Mouse (Mus musculus) heart, embryonic 10.5 days (tissue): ENCODE data around the gene Arsb. TPM values are rescaled to one million over a fixed set of nuclear protein-coding genes. Genes with fewer than 3 reads are reported as not detected.
A peak's percentile ranks its signal among the peaks of the same experiment; 100 is the strongest.
"Not testable (repeated sequence)": the region's sequence is repeated elsewhere in the genome, so short reads cannot be mapped to it uniquely, and the experiment has no call there.

ENCODE experiments used
- DNase-seq: peaks from one replicate; pipeline ENCODE4 v3.0.0-alpha.2; 2017; ENCODE audit warnings: low spot score
- H3K27ac ChIP-seq: fragments of 300-500 bp; sonication (generic); 2 replicates; pipeline ENCODE4 v1.5.1; 2016; ENCODE audit warnings: mild to moderate bottlenecking
- H3K27me3 ChIP-seq: fragments of 300-500 bp; sonication (generic); 2 replicates; pipeline ENCODE4 v1.6.1; 2016; ENCODE audit warnings: mild to moderate bottlenecking; ENCODE audit not compliant: poor library complexity, insufficient read depth, severe bottlenecking
- H3K36me3 ChIP-seq: fragments of 300-500 bp; sonication (generic); 2 replicates; pipeline ENCODE4 v1.6.1; 2016; ENCODE audit warnings: mild to moderate bottlenecking, moderate library complexity
- H3K4me1 ChIP-seq: fragments of 300-500 bp; sonication (generic); 2 replicates; pipeline ENCODE4 v1.6.1; 2016; ENCODE audit warnings: mild to moderate bottlenecking
- H3K4me3 ChIP-seq: fragments of 300-500 bp; sonication (generic); 2 replicates; pipeline ENCODE4 v1.5.1; 2016; ENCODE audit warnings: mild to moderate bottlenecking, moderate library complexity
- H3K9me3 ChIP-seq: fragments of 300-500 bp; sonication (generic); 2 replicates; pipeline ENCODE4 v1.6.1; 2016; ENCODE audit warnings: mild to moderate bottlenecking, moderate library complexity
- WGBS: fragments of 180-500 bp; shearing (Covaris S2); methylation state at CpG from one replicate; pipeline ENCODE4 v1.1.7; 2016; 5-methylcytosine and 5-hydroxymethylcytosine counted together
- polyA plus RNA-seq: library from polyadenylated mRNA; unstranded; fragments of >200 nt; fragmentation: Nextera tagmentation; extraction: Ambion mirVana; gene quantifications from 2 replicates; pipeline ENCODE4 v1.2.1, GENCODE M21; 2016

The Arsb gene
- polyA plus RNA-seq, 1 experiment from 2014 or later, result 6.3 TPM

GRCm38 (mm10) chr13:93972423-93972822 lies 201.0 kb downstream of the Arsb start:
- no peak overlapping the region for H3K27ac ChIP-seq
- H3K4me1 ChIP-seq, result no peaks in the 10 kb centered on the region
- H3K36me3 ChIP-seq, result no peaks in the 10 kb centered on the region
- DNase-seq, result no peak
- WGBS, result 76% methylated on average over 3 of the region's 3 CpGs
- H3K27me3 ChIP-seq, result 0 out of 2 replicates have a peak, but pooled peaks cover 8% of the 10 kb centered on the region
- no peaks in the 10 kb centered on the region for H3K9me3 ChIP-seq
- no peak overlapping the region for H3K4me3 ChIP-seq

- Histone ChIP-seq H3K4me1 (no peaks in the 10 kb centered on the region), H3K4me3 (no peak overlapping the region), H3K36me3 (no peaks in the 10 kb centered on the region), H3K27me3 (no peaks in the 10 kb centered on the region), H3K27ac (no peak overlapping the region), H3K9me3 (no peaks in the 10 kb centered on the region)
- DNase-seq, result no peak
- 73% methylated on average over 5 of the region's 5 CpGs for WGBS
These were observed 204.2 kb downstream of the Arsb start for GRCm38 (mm10) chr13:93975668-93976067.

DNA sequence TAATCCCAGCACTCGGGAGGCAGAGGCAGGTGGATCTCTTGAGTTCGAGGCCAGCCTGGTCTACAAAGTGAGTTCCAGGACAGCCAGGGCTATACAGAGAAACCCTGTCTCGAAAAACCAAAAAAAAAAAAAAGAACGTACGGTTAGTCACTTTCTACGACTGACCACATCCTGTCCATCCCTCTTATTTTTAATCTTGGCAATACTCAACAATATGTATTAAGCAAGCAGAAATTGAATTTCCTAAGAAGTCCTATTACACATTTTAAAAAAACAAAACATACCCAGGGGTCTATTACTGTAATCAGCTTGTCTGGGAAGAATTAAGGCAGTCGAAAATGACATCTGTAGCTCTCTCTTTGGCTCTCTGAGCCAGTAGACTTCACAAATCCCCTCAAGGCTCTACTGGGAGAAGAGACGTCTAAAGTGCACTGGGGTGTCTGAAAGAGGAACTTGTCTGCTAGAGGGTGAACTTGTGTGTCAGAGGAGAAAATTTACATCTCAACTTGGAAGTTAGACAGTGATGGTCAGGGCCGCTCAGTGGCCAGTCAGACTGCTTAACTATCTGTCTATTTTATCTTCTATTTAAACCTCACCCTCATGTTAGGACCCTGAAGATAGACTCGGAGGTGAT lies 205.6 kb downstream of the Arsb start:
- no peaks in the 10 kb centered on the region for H3K36me3 ChIP-seq
- no peak for DNase-seq
- H3K9me3 ChIP-seq, result no peaks in the 10 kb centered on the region
- no peak overlapping the region for H3K4me3 ChIP-seq
- H3K27ac ChIP-seq, result no peak overlapping the region
- H3K27me3 ChIP-seq, result no peaks in the 10 kb centered on the region
- no peaks in the 10 kb centered on the region for H3K4me1 ChIP-seq
- 83% methylated on average over 10 of the region's 10 CpGs for WGBS

GRCm38 (mm10) chr13:93978703-93979495 lies 207.5 kb downstream of the Arsb start:
- no peak for DNase-seq
- H3K4me3 ChIP-seq, result no peak overlapping the region
- H3K27ac ChIP-seq, result no peak overlapping the region
- H3K9me3 ChIP-seq, result no peaks in the 10 kb centered on the region
- no peaks in the 10 kb centered on the region for H3K36me3 ChIP-seq
- no peaks in the 10 kb centered on the region for H3K27me3 ChIP-seq
- peaks cover 9% of the 10 kb centered on the region; the same call in 1 of the 2 replicates for H3K4me1 ChIP-seq
- WGBS, result 75% methylated on average over 12 of the region's 12 CpGs

DNA sequence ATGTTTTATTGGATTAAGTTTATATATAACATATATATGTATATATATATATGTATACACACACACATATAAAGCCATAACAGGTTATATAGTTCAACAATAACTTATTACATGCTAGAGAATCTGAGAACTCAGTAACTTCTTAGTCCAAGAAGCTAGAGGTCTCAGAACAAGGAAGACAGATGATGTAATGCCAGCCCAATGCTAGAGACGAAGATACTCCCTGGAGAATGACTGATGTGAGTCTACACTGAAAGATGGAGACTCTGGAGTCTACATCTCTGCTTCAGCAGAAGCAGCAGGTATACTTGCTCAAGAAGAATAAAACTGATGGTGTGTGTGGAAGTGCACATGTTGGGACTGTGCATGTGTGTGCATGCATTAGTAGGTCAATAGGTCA lies 208.3 kb downstream of the Arsb start:
- no peak for DNase-seq
- Histone ChIP-seq H3K4me3 (no peak overlapping the region), H3K36me3 (no peaks in the 10 kb centered on the region), H3K4me1 (peaks cover 11% of the 10 kb centered on the region; the same call in 1 of the 2 replicates), H3K27me3 (no peaks in the 10 kb centered on the region), H3K27ac (no peak overlapping the region), H3K9me3 (no peaks in the 10 kb centered on the region)
- 77% methylated on average over 1 of the region's 1 CpGs for WGBS

DNA sequence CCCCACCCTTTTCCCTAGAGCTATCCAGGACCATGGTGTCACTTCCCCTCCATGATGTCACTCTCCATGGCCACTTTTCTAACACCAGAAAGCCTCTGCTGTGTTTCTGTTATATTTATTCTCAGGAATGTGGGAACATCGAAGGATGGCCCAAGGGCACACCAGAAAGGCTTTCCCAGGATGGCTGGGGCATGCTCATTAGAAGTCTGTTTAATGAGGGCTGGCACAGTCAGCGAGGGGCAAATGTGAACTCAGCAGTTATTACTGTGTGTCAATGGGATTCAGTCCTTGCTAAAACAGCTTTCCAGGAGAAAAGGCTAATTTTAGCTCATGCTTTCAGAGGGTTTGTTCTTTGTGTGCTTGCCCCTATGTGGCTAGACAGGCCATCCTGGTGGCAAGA lies 213.1 kb downstream of the Arsb start:
- DNase-seq, result no peak
- Histone ChIP-seq H3K4me3 (no peak overlapping the region), H3K27me3 (no peaks in the 10 kb centered on the region), H3K36me3 (no peaks in the 10 kb centered on the region), H3K27ac (peak overlapping the region; percentile 60; the same call in 1 of the 2 replicates), H3K4me1 (peaks cover 23% of the 10 kb centered on the region), H3K9me3 (no peaks in the 10 kb centered on the region)
- 81% methylated on average over 2 of the region's 2 CpGs for WGBS

- H3K36me3 ChIP-seq, result no peaks in the 10 kb centered on the region
- H3K4me3 ChIP-seq, result no peak overlapping the region
- WGBS, result 85% methylated on average over 7 of the region's 7 CpGs
- no peaks in the 10 kb centered on the region for H3K27me3 ChIP-seq
- H3K9me3 ChIP-seq, result no peaks in the 10 kb centered on the region
- no peak overlapping the region; the same call in 1 of the 2 replicates for H3K27ac ChIP-seq
- H3K4me1 ChIP-seq, result peaks cover 29% of the 10 kb centered on the region
- no peak for DNase-seq
These were observed 213.8 kb downstream of the Arsb start for GRCm38 (mm10) chr13:93985181-93985580.

DNA sequence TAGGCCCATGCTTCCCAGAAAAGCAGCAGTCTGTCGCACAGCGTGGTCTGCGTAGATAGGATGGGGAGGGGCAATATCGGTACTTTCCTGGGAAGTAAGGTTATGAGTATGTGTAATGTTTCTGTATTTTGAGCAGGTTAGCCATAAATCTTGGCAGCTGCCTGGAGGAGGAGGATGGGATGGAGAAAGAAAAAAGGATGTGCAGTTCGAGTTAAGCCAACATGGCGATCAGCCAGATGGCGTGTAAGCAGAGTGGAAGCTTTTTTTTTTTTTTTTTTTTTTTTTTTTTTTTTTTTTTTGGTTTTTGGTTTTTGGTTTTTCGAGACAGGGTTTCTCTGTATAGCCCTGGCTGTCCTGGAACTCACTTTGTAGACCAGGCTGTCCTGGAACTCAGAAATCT lies 214.3 kb downstream of the Arsb start:
- DNase-seq, H3K4me3 ChIP-seq, H3K27me3 ChIP-seq, H3K36me3 ChIP-seq, H3K9me3 ChIP-seq: not testable (repeated sequence)
- peaks cover 35% of the 10 kb centered on the region for H3K4me1 ChIP-seq
- peak overlapping the region; percentile 16; the same call in 1 of the 2 replicates for H3K27ac ChIP-seq
- 88% methylated on average over 8 of the region's 8 CpGs for WGBS

- WGBS, result 79% methylated on average over 7 of the region's 7 CpGs
These were observed 216.2 kb downstream of the Arsb start for GRCm38 (mm10) chr13:93987611-93988010.

DNA sequence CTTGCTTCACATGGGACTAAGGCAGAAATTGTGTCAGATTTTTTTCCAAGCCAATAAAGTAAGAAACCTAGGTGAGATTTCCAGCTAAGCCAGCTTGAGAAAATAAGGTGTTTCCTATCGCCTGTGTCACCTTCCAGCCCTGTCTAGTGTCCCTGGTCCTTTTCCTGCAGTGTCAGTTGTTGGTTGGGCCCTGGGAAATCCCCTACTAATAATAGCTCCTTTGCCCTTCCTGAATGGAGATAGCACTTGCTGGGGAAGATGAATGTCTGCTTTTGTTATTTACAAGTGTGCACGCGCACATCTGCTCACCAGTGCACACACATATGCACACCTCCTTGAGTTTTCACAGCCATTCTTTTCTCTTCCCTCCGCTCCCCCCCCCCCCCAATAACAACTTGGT lies 217.8 kb downstream of the Arsb start:
- Histone ChIP-seq H3K27me3 (no peaks in the 10 kb centered on the region), H3K36me3 (no peaks in the 10 kb centered on the region), H3K27ac (peak overlapping the region; percentile 82), H3K9me3 (no peaks in the 10 kb centered on the region), H3K4me1 (peaks cover 35% of the 10 kb centered on the region), H3K4me3 (no peak overlapping the region)
- no peak for DNase-seq
- 26% methylated on average over 3 of the region's 4 CpGs for WGBS

More at GRCm38 (mm10) chr13:93987611-93988010, 216.2 kb downstream of the Arsb start:
- Histone ChIP-seq H3K4me1 (peaks cover 42% of the 10 kb centered on the region), H3K27me3 (no peaks in the 10 kb centered on the region), H3K9me3 (no peaks in the 10 kb centered on the region), H3K36me3 (no peaks in the 10 kb centered on the region), H3K4me3 (no peak overlapping the region), H3K27ac (no peak overlapping the region)
- DNase-seq, result no peak

DNA sequence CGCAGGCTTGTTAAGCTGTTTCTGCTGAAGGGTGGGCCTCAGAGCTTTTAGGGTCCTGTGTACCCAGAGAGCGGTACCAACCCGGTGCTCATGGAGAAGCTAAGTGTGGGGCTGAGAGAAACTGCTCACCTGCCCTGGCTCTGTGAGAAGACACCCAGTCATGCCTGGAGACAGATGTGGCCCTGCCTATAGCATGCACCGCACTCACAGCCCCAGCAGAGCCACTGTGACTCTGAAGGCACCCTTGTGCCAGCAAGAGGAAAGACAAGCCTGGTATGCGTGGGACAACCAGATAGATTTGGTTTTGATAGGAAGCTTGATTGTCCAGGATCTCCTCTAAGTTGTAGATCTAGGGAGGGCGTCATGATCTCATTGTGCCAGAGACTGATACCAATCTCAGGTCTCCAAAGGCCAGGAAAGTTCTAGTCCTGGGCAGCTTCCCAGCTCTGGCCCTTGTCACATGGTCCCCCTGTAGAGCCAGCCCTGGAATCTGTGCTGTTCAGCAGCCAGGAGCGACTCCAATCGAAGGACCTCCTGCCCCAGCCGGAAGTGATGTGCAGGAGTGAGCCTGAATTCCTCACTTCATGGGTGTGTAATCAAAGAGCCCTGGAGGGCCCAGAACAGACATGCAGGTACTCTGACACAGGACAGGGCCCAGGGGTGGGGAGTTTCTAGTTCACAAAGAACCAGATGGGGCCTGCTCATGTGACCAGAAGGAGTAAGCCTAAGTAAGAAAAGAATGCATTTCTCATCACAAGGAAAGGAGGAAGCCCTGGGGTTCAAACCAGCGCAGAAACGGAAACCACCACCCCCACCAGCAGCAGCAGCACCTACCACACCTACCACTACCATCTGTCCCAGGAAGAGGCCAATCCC lies 218.5 kb downstream of the Arsb start:
- 68% methylated on average over 11 of the region's 11 CpGs for WGBS
- Histone ChIP-seq H3K27ac (peak overlapping the region; percentile 82), H3K4me1 (peaks cover 35% of the 10 kb centered on the region), H3K4me3 (no peak overlapping the region), H3K36me3 (no peaks in the 10 kb centered on the region), H3K27me3 (no peaks in the 10 kb centered on the region), H3K9me3 (no peaks in the 10 kb centered on the region)
- DNase-seq, result no peak

- no peaks in the 10 kb centered on the region for H3K9me3 ChIP-seq
- no peaks in the 10 kb centered on the region for H3K36me3 ChIP-seq
- peak overlapping the region; percentile 82; the same call in 1 of the 2 replicates for H3K27ac ChIP-seq
- 86% methylated on average over 3 of the region's 3 CpGs for WGBS
- no peaks in the 10 kb centered on the region for H3K27me3 ChIP-seq
- no peak overlapping the region for H3K4me3 ChIP-seq
- no peak for DNase-seq
- H3K4me1 ChIP-seq, result peaks cover 35% of the 10 kb centered on the region
These were observed 219.4 kb downstream of the Arsb start for GRCm38 (mm10) chr13:93990841-93991240.
